Mouse (Mus musculus): ENCODE measurements around the gene Plcd3. TPM values are rescaled to one million over a fixed set of nuclear protein-coding genes. Genes with fewer than 3 reads are reported as not detected.

Plcd3 gene
- polyA plus RNA-seq, 1 experiment from 2014 or later = 2.9 TPM

DNA sequence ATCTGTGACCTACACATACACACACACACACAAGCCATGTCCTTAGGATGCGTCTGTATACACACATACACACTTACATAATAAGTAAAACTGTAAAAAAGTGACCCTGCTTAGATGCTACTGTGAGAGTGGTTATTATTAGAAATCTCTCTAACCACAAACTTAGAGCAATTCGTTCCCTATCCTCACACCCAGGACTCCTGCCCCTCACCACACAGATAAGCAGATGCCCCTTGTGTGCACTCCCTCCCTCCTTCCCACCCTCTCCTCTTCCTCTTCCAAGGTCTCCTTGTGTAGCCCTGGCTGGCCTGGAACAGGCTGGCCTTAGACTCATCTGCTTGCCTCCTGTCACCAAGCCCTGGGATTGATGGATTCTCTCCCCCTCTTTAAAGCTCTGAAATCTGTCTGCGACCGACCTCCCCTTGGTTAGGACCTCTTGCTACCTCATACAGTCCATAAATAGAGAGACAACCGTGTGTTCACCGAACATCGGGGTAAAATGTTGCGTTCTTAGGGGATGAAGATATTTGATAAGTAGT, 34.6 kb upstream of the Plcd3 start:
- Histone ChIP-seq H3K9ac (replicated peaks) (no peak overlapping the region), H3K4me3 (replicated peaks) (no peak overlapping the region), H3K36me3 (peaks cover 22% of the 10 kb centered on the region), H3K4me1 (replicated peaks) (peaks cover 20% of the 10 kb centered on the region), H3K9me3 (no peaks in the 10 kb centered on the region), H3K27me3 (no peaks in the 10 kb centered on the region), H3K27ac (no peak overlapping the region), H3K4me2 (no peak overlapping the region)
- ATAC-seq (ENCODE audit: insufficient number of reproducible peaks, insufficient read depth, low FRiP score, low TSS enrichment, low read depth) = no peak
- WGBS = 85% methylated on average over 8 of the region's 8 CpGs

GRCm38 (mm10) chr11:103134221-103134620, 32.8 kb upstream of the Plcd3 start:
- no peak overlapping the region for H3K9ac ChIP-seq (replicated peaks)
- no peaks in the 10 kb centered on the region for H3K9me3 ChIP-seq
- no peak overlapping the region for H3K27ac ChIP-seq
- H3K36me3 ChIP-seq = peaks cover 16% of the 10 kb centered on the region
- WGBS = 77% methylated on average over 3 of the region's 3 CpGs
- no peaks in the 10 kb centered on the region for H3K27me3 ChIP-seq
- H3K4me2 ChIP-seq = peak overlapping the region; percentile 58; the same call in 1 of the 2 replicates
- peaks cover 28% of the 10 kb centered on the region for H3K4me1 ChIP-seq (replicated peaks)
- ATAC-seq (ENCODE audit: insufficient number of reproducible peaks, insufficient read depth, low FRiP score, low TSS enrichment, low read depth) = no peak
- no peak overlapping the region for H3K4me3 ChIP-seq (replicated peaks)

- no peaks in the 10 kb centered on the region for H3K9me3 ChIP-seq
- H3K27ac ChIP-seq = peak overlapping the region; percentile 70
- no peaks in the 10 kb centered on the region for H3K27me3 ChIP-seq
- peaks cover 14% of the 10 kb centered on the region; the same call in 1 of the 2 replicates for H3K36me3 ChIP-seq
- H3K4me3 ChIP-seq (replicated peaks) = peak overlapping the region; percentile 38
- peak overlapping the region; percentile 52 for H3K9ac ChIP-seq (replicated peaks)
- peak overlapping the region; percentile 58 for H3K4me2 ChIP-seq
- 0 out of 2 replicates have a peak, but pooled peaks have one; percentile 16 for ATAC-seq (ENCODE audit: insufficient number of reproducible peaks, insufficient read depth, low FRiP score, low TSS enrichment, low read depth)
- 55% methylated on average over 6 of the region's 6 CpGs for WGBS
- peaks cover 28% of the 10 kb centered on the region for H3K4me1 ChIP-seq (replicated peaks)
Observed at GRCm38 (mm10) chr11:103133456-103134185, 32.2 kb upstream of the Plcd3 start.

GRCm38 (mm10) chr11:103132576-103133455, 31.4 kb upstream of the Plcd3 start:
- peak overlapping the region; percentile 99 for H3K27ac ChIP-seq
- H3K9me3 ChIP-seq = no peaks in the 10 kb centered on the region
- H3K4me2 ChIP-seq = peak overlapping the region; percentile 65
- H3K9ac ChIP-seq (replicated peaks) = peak overlapping the region; percentile 99
- H3K4me1 ChIP-seq (replicated peaks) = peaks cover 28% of the 10 kb centered on the region
- no peaks in the 10 kb centered on the region for H3K27me3 ChIP-seq
- H3K36me3 ChIP-seq = peaks cover 7% of the 10 kb centered on the region; the same call in 1 of the 2 replicates
- ATAC-seq (ENCODE audit: insufficient number of reproducible peaks, insufficient read depth, low FRiP score, low TSS enrichment, low read depth) = peak; percentile 90
- WGBS = under 1% methylated on average over 55 of the region's 58 CpGs
- peak overlapping the region; percentile 91 for H3K4me3 ChIP-seq (replicated peaks)

GRCm38 (mm10) chr11:103131701-103132575, 30.5 kb upstream of the Plcd3 start, which contains the start of gene Hexim2:
Hexim2 (plus strand) TSS chr11:103132429.
- under 1% methylated on average over 39 of the region's 39 CpGs for WGBS
- peak within 1 kb of the TSS; percentile 65 for H3K4me2 ChIP-seq
- no peaks in the 10 kb centered on the region for H3K9me3 ChIP-seq
- ATAC-seq (ENCODE audit: insufficient number of reproducible peaks, insufficient read depth, low FRiP score, low TSS enrichment, low read depth) = peak; percentile 30; the same call in 1 of the 2 replicates
- H3K4me1 ChIP-seq (replicated peaks) = peaks cover 28% of the 10 kb centered on the region
- peaks cover 7% of the 10 kb centered on the region; the same call in 1 of the 2 replicates for H3K36me3 ChIP-seq
- H3K27ac ChIP-seq = peak within 1 kb of the TSS; percentile 99
- H3K4me3 ChIP-seq (replicated peaks) = peak within 1 kb of the TSS; percentile 91
- H3K27me3 ChIP-seq = no peaks in the 10 kb centered on the region
- peak within 1 kb of the TSS; percentile 99 for H3K9ac ChIP-seq (replicated peaks)

DNA sequence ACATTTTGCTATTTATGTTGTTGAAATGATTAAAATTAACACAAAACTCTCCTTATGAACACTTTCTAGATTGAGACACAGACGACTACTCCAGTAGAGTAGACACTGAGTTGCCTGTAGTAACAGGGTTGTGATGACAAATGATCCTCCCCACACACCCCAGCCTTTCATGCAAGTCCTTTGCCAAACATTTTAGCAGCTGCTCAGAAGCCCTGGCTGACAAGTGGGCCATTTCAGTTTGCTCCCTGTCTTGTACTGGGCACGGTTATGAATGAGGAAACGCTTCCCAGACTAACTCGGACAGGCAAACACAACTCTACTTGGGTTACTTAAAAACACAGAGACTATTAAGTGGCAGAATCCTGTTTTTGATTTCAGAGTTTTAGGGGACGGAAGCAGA, 18.9 kb upstream of the Plcd3 start:
- Histone ChIP-seq H3K9me3 (no peaks in the 10 kb centered on the region), H3K4me2 (no peak overlapping the region), H3K27me3 (no peaks in the 10 kb centered on the region), H3K4me3 (replicated peaks) (no peak overlapping the region), H3K27ac (no peak overlapping the region), H3K9ac (replicated peaks) (no peak overlapping the region), H3K4me1 (replicated peaks) (peaks cover 16% of the 10 kb centered on the region), H3K36me3 (no peaks in the 10 kb centered on the region)
- WGBS = 74% methylated on average over 5 of the region's 5 CpGs
- no peak for ATAC-seq (ENCODE audit: insufficient number of reproducible peaks, insufficient read depth, low FRiP score, low TSS enrichment, low read depth)

- Histone ChIP-seq H3K27ac (no peak overlapping the region), H3K36me3 (no peaks in the 10 kb centered on the region), H3K27me3 (no peaks in the 10 kb centered on the region; the same call in 1 of the 2 replicates), H3K4me1 (replicated peaks) (peaks cover 19% of the 10 kb centered on the region), H3K9me3 (no peaks in the 10 kb centered on the region), H3K4me2 (no peak overlapping the region), H3K9ac (replicated peaks) (no peak overlapping the region), H3K4me3 (replicated peaks) (no peak overlapping the region)
- WGBS = 59% methylated on average over 5 of the region's 5 CpGs
- ATAC-seq (ENCODE audit: insufficient number of reproducible peaks, insufficient read depth, low FRiP score, low TSS enrichment, low read depth) = no peak
Observed at GRCm38 (mm10) chr11:103119609-103120008, 18.2 kb upstream of the Plcd3 start.

DNA sequence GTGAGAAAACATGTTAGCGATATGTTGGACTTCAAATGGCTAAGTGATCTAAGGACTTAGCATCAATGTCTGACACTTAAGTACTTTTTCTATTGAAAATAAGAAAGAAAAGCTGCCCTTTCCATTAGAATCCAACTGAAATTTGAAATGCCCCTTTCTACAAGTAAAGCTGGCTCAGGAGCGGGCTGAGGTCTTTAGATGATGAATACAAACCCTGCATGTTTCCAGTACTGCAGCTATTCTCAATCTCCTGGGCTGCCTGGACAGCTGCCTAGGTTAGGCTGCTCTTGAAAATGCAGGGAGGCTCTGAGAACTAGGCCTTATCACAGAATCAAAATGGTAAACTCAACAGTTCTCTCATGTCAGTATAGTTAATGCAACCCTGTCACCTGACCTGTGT, 17.4 kb upstream of the Plcd3 start:
- Histone ChIP-seq H3K4me2 (peak overlapping the region; percentile 92), H3K9ac (replicated peaks) (no peak overlapping the region), H3K4me3 (replicated peaks) (peak overlapping the region; percentile 64; the same call in 1 of the 2 replicates), H3K4me1 (replicated peaks) (peaks cover 21% of the 10 kb centered on the region), H3K36me3 (no peaks in the 10 kb centered on the region), H3K9me3 (no peaks in the 10 kb centered on the region), H3K27me3 (peaks cover 1% of the 10 kb centered on the region; the same call in 1 of the 2 replicates), H3K27ac (no peak overlapping the region)
- no peak for ATAC-seq (ENCODE audit: insufficient number of reproducible peaks, insufficient read depth, low FRiP score, low TSS enrichment, low read depth)
- WGBS = 93% methylated on average over 2 of the region's 2 CpGs

GRCm38 (mm10) chr11:103117591-103118009, 16.1 kb upstream of the Plcd3 start:
- Histone ChIP-seq H3K36me3 (no peaks in the 10 kb centered on the region), H3K27me3 (peaks cover 13% of the 10 kb centered on the region), H3K4me3 (replicated peaks) (peak overlapping the region; percentile 64), H3K9ac (replicated peaks) (peak overlapping the region; percentile 72), H3K27ac (peak overlapping the region; percentile 80; the same call in 1 of the 2 replicates), H3K4me1 (replicated peaks) (peaks cover 24% of the 10 kb centered on the region), H3K9me3 (no peaks in the 10 kb centered on the region), H3K4me2 (peak overlapping the region; percentile 92)
- under 1% methylated on average over 38 of the region's 38 CpGs for WGBS
- ATAC-seq (ENCODE audit: insufficient number of reproducible peaks, insufficient read depth, low FRiP score, low TSS enrichment, low read depth) = no peak

GRCm38 (mm10) chr11:103116959-103117590, 15.6 kb upstream of the Plcd3 start:
- no peaks in the 10 kb centered on the region for H3K9me3 ChIP-seq
- peaks cover 29% of the 10 kb centered on the region for H3K4me1 ChIP-seq (replicated peaks)
- H3K27ac ChIP-seq = peak overlapping the region; percentile 80
- peak overlapping the region; percentile 92 for H3K4me2 ChIP-seq
- ATAC-seq (ENCODE audit: insufficient number of reproducible peaks, insufficient read depth, low FRiP score, low TSS enrichment, low read depth) = no peak; the same call in 1 of the 2 replicates
- peak overlapping the region; percentile 72 for H3K9ac ChIP-seq (replicated peaks)
- H3K36me3 ChIP-seq = no peaks in the 10 kb centered on the region
- H3K27me3 ChIP-seq = peaks cover 14% of the 10 kb centered on the region
- peak overlapping the region; percentile 64 for H3K4me3 ChIP-seq (replicated peaks)
- under 1% methylated on average over 35 of the region's 35 CpGs for WGBS

Measured in limb, embryonic 12.5 days (tissue).